Mouse (Mus musculus): ENCODE measurements around the gene Dgkh. TPM values are rescaled to one million over a fixed set of nuclear protein-coding genes. Genes with fewer than 3 reads are reported as not detected.

Dgkh gene
- polyA plus RNA-seq, 1 experiment, result 1.2 TPM

- Histone ChIP-seq H3K27me3 (ENCODE audit: control insufficient read depth, insufficient read depth, insufficient read length) (no peaks in the 10 kb centered on the region), H3ac (ENCODE audit: control insufficient read depth, insufficient read length, low read depth) (no peak overlapping the region), H3K79me2 (ENCODE audit: control insufficient read depth, insufficient read depth) (no peaks in the 10 kb centered on the region), H3K4me3 (ENCODE audit: insufficient read depth, poor library complexity, severe bottlenecking) (no peak overlapping the region), H3K36me3 (ENCODE audit: control insufficient read depth, insufficient read depth) (no peaks in the 10 kb centered on the region), H3K79me3 (ENCODE audit: low read depth) (no peaks in the 10 kb centered on the region)
- TF ChIP-seq MYOD1 (IDR thresholded peaks at IDR 0.05; ENCODE audit: control insufficient read depth, insufficient read length, low read depth) (no peak), USF1 (IDR thresholded peaks at IDR 0.05; ENCODE audit: low read depth) (no peak), CTCF (IDR thresholded peaks at IDR 0.05; ENCODE audit: control insufficient read depth, insufficient read depth, insufficient read length) (no peak), CEBPB (IDR thresholded peaks at IDR 0.05; ENCODE audit: low read depth) (no peak), MYOG (IDR thresholded peaks at IDR 0.05; ENCODE audit: control insufficient read depth, extremely low read depth, insufficient read length) (no peak), MAX (IDR thresholded peaks at IDR 0.05) (no peak), FOSL1 (IDR thresholded peaks at IDR 0.05; ENCODE audit: insufficient read depth, low read length, poor library complexity, severe bottlenecking) (no peak)
Measured at GRCm38 (mm10) chr14:78612111-78612788, 120.3 kb downstream of the Dgkh start.

GRCm38 (mm10) chr14:78594916-78595315 lies 137.7 kb downstream of the Dgkh start:
- H3K4me3 ChIP-seq (ENCODE audit: insufficient read depth, poor library complexity, severe bottlenecking), result no peak overlapping the region
- no peaks in the 10 kb centered on the region for H3K27me3 ChIP-seq (ENCODE audit: control insufficient read depth, insufficient read depth, insufficient read length)
- no peaks in the 10 kb centered on the region for H3K79me3 ChIP-seq (ENCODE audit: low read depth)
- no peaks in the 10 kb centered on the region for H3K36me3 ChIP-seq (ENCODE audit: control insufficient read depth, insufficient read depth)
- no peak for TF ChIP-seq MYOG (IDR thresholded peaks at IDR 0.05; ENCODE audit: control insufficient read depth, extremely low read depth, insufficient read length)
- no peak for TF ChIP-seq USF1 (IDR thresholded peaks at IDR 0.05; ENCODE audit: low read depth)
- no peak for TF ChIP-seq CEBPB (IDR thresholded peaks at IDR 0.05; ENCODE audit: low read depth)
- TF ChIP-seq CTCF (IDR thresholded peaks at IDR 0.05; ENCODE audit: control insufficient read depth, insufficient read depth, insufficient read length), result no peak
- no peak for TF ChIP-seq MYOD1 (IDR thresholded peaks at IDR 0.05; ENCODE audit: control insufficient read depth, insufficient read length, low read depth)
- no peak for TF ChIP-seq MAX (IDR thresholded peaks at IDR 0.05)
- TF ChIP-seq FOSL1 (IDR thresholded peaks at IDR 0.05; ENCODE audit: insufficient read depth, low read length, poor library complexity, severe bottlenecking), result no peak
- no peak overlapping the region for H3ac ChIP-seq (ENCODE audit: control insufficient read depth, insufficient read length, low read depth)
- H3K79me2 ChIP-seq (ENCODE audit: control insufficient read depth, insufficient read depth), result no peaks in the 10 kb centered on the region

GRCm38 (mm10) chr14:78592965-78593364 lies 139.6 kb downstream of the Dgkh start:
- H3K4me3 ChIP-seq (ENCODE audit: insufficient read depth, poor library complexity, severe bottlenecking), result no peak overlapping the region
- no peaks in the 10 kb centered on the region for H3K36me3 ChIP-seq (ENCODE audit: control insufficient read depth, insufficient read depth)

GRCm38 (mm10) chr14:78590335-78590734 lies 142.2 kb downstream of the Dgkh start:
- H3K79me2 ChIP-seq (ENCODE audit: control insufficient read depth, insufficient read depth), result no peaks in the 10 kb centered on the region
- H3K27me3 ChIP-seq (ENCODE audit: control insufficient read depth, insufficient read depth, insufficient read length), result no peaks in the 10 kb centered on the region
- H3K4me3 ChIP-seq (ENCODE audit: insufficient read depth, poor library complexity, severe bottlenecking), result no peak overlapping the region
- H3K36me3 ChIP-seq (ENCODE audit: control insufficient read depth, insufficient read depth), result no peaks in the 10 kb centered on the region
- no peak overlapping the region for H3ac ChIP-seq (ENCODE audit: control insufficient read depth, insufficient read length, low read depth)
- TF ChIP-seq USF1 (IDR thresholded peaks at IDR 0.05; ENCODE audit: low read depth) (no peak), FOSL1 (IDR thresholded peaks at IDR 0.05; ENCODE audit: insufficient read depth, low read length, poor library complexity, severe bottlenecking) (no peak), CEBPB (IDR thresholded peaks at IDR 0.05; ENCODE audit: low read depth) (no peak), MYOD1 (IDR thresholded peaks at IDR 0.05; ENCODE audit: control insufficient read depth, insufficient read length, low read depth) (no peak)
- H3K79me3 ChIP-seq (ENCODE audit: low read depth), result no peaks in the 10 kb centered on the region

More at GRCm38 (mm10) chr14:78592965-78593364, 139.6 kb downstream of the Dgkh start:
- no peaks in the 10 kb centered on the region for H3K79me2 ChIP-seq (ENCODE audit: control insufficient read depth, insufficient read depth)
- H3ac ChIP-seq (ENCODE audit: control insufficient read depth, insufficient read length, low read depth), result no peak overlapping the region
- TF ChIP-seq MYOG (IDR thresholded peaks at IDR 0.05; ENCODE audit: control insufficient read depth, extremely low read depth, insufficient read length) (no peak), CTCF (IDR thresholded peaks at IDR 0.05; ENCODE audit: control insufficient read depth, insufficient read depth, insufficient read length) (no peak), USF1 (IDR thresholded peaks at IDR 0.05; ENCODE audit: low read depth) (no peak), MAX (IDR thresholded peaks at IDR 0.05) (no peak), MYOD1 (IDR thresholded peaks at IDR 0.05; ENCODE audit: control insufficient read depth, insufficient read length, low read depth) (no peak), FOSL1 (IDR thresholded peaks at IDR 0.05; ENCODE audit: insufficient read depth, low read length, poor library complexity, severe bottlenecking) (no peak), CEBPB (IDR thresholded peaks at IDR 0.05; ENCODE audit: low read depth) (no peak)
- H3K79me3 ChIP-seq (ENCODE audit: low read depth), result no peaks in the 10 kb centered on the region
- no peaks in the 10 kb centered on the region for H3K27me3 ChIP-seq (ENCODE audit: control insufficient read depth, insufficient read depth, insufficient read length)

GRCm38 (mm10) chr14:78584222-78584621 lies 148.4 kb downstream of the Dgkh start:
- Histone ChIP-seq H3K36me3 (ENCODE audit: control insufficient read depth, insufficient read depth) (peaks cover 6% of the 10 kb centered on the region), H3K79me2 (ENCODE audit: control insufficient read depth, insufficient read depth) (no peaks in the 10 kb centered on the region), H3ac (ENCODE audit: control insufficient read depth, insufficient read length, low read depth) (no peak overlapping the region), H3K4me3 (ENCODE audit: insufficient read depth, poor library complexity, severe bottlenecking) (no peak overlapping the region), H3K27me3 (ENCODE audit: control insufficient read depth, insufficient read depth, insufficient read length) (no peaks in the 10 kb centered on the region), H3K79me3 (ENCODE audit: low read depth) (no peaks in the 10 kb centered on the region)
- TF ChIP-seq USF1 (IDR thresholded peaks at IDR 0.05; ENCODE audit: low read depth) (no peak), CTCF (IDR thresholded peaks at IDR 0.05; ENCODE audit: control insufficient read depth, insufficient read depth, insufficient read length) (no peak), MYOG (IDR thresholded peaks at IDR 0.05; ENCODE audit: control insufficient read depth, extremely low read depth, insufficient read length) (no peak), MAX (IDR thresholded peaks at IDR 0.05) (no peak), MYOD1 (IDR thresholded peaks at IDR 0.05; ENCODE audit: control insufficient read depth, insufficient read length, low read depth) (no peak), CEBPB (IDR thresholded peaks at IDR 0.05; ENCODE audit: low read depth) (no peak), FOSL1 (IDR thresholded peaks at IDR 0.05; ENCODE audit: insufficient read depth, low read length, poor library complexity, severe bottlenecking) (no peak)
